Mouse (Mus musculus): ENCODE results near the gene Prss46.

Gene Prss46

DNA sequence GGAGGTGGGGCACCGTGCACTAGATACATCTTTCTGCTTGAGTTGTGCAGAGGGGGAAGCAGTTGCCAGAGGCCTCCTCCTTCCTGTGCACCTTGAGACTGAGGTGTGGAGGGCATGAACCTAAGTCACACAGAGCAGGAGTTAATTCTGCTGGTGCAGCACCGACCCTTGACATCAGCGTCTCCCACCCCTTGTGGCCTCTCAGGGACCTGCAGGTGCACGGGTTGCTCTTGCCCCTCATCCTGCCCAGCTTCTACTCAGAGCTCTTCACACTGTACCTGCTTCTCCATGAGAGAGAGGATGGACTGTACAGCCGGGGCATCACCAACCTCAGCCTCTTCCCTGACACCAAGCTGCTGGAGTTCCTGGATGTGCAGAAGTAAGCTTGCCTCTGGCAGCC, 51.2 kb downstream of the Prss46 start:
- DNase-seq (ENCODE audit: extremely low read depth, insufficient read length, low spot score): no peak

DNA sequence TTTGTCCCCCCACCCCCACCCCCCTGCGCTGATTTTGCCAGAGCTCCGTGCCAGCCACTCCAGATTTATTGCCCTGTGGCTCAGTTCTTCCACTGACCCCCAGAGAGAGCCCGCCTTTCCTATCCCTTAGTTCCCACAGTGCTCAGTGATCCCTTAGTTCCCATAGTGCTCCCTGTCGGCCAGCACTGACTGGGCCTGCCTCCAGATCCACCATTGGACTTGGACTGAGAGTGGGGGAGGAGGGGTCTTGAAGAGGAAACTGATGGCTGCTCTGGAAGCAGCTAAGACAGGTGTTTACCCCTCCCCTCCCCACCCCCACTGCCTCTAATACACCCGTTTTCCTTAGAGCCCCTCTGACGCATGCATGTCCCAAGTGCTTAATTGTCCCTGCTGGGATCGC, 51.7 kb downstream of the Prss46 start:
- no peak for DNase-seq (ENCODE audit: extremely low read depth, insufficient read length, low spot score)

DNA sequence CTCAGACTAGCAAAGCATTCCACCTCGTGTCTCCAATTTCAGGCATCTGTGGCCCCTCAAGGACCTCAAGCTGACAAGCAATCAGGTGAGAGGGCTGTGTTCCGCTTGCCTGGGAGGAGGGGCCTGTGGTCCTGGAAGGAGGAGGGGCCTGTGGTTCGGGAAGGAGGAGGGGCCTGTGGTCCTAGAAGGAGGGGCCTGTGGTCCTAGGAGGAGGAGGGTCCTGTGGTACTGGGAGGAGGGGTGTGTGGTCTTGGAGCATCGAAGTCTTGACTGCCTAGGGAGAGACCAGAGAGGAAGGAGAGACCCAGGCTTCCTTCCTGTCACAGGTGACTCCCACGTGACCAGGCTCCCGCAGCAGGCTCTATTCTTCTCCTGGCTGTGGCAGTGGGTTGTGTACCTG, 52.3 kb downstream of the Prss46 start:
- no peak for DNase-seq (ENCODE audit: extremely low read depth, insufficient read length, low spot score)

DNA sequence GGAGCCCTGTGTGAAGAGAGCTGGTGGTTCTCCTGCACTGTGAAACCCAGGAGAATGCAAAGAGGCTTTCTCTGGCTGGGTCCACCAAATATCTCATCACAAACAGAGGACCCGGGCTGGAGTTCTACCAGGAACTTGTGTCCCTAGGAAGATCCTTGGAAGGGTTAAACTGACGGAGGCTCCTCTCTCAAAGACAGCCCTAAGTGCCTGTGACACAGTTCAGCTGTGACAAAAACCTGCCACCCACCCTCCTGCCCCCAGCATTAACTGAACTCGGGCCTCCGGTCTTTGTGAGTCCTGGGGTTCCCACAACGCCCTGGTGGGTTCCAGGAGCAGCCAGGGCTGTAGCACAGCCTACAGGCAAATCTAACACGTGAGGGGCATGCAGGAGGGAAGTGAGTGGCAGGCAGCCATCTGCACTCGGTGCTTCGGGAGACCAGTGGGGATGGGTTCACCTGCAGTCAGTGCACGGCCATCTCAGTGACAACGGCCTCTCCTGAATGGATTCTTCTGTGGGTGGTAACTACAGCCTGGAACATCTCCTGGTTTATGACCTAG, 55.2 kb downstream of the Prss46 start:
- no peak for DNase-seq (ENCODE audit: extremely low read depth, insufficient read length, low spot score)

DNA sequence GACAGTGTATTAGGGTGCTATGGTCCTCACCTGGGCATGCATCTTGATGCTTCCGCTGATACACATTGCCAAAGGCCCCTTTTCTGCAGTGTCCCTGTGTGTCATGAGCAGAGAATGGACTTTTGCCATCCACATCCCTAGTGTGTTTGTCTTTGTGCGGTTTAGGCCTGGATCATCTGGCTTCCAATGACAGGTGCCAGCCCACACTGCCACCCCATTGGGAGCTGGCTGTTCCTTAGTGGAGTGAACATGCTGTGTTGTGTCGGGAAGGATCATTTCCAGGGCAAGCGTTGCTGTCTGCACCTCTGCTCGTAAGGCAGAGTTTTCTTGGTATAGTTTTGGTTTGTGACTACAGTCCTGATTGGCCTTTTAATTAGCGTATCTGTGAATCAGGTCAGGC, 56.9 kb downstream of the Prss46 start:
- DNase-seq (ENCODE audit: extremely low read depth, insufficient read length, low spot score): no peak

DNA sequence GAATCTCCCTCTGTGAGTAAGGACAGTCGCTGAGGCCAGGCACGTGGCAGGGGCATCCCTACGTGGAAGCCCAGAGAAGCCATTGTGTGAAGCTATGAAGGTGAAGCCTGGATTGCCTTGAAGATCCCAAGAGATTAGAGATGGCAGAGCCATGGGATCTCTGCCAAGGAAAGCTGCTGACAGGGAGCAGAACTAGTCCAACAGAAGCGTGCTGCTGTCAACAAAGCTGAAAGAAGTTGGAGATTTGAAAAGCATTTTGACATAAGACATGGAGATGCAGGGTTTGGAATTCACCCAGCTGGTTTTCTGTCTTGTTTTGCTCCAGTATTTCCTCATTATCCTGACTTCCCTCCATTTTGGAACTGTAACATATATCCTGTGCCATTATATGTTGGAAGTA, 58.0 kb downstream of the Prss46 start:
- no peak for DNase-seq (ENCODE audit: extremely low read depth, insufficient read length, low spot score)

All from 3134 (cell line).